Mouse (Mus musculus) MEL (cell line): ENCODE measurements around the gene Smim20. TPM values are rescaled to one million over a fixed set of nuclear protein-coding genes. Genes with fewer than 3 reads are reported as not detected.

Experiments
- DNase-seq: peaks from one replicate; pipeline ENCODE4 v3.0.0; 2011; ENCODE audit warnings: low read depth, low spot score
- H3K27ac ChIP-seq: 2 replicates; pipeline ENCODE4 v1.5.1; 2012; ENCODE audit warnings: low read depth, mild to moderate bottlenecking, control low read depth, low read length, moderate library complexity; ENCODE audit not compliant: control insufficient read depth
- H3K27me3 ChIP-seq, 2 experiments: fragments of 150-350 bp in 1 of 2; sonication (generic) in 1 of 2; 2 replicates each; pipeline ENCODE4 v1.6.1; 2012; ENCODE audit warnings: low read length in 2 of 2, mild to moderate bottlenecking in 2 of 2, improper control_type of control experiment in 1 of 2, moderate library complexity in 1 of 2; ENCODE audit not compliant: insufficient read depth in 2 of 2, control insufficient read depth in 1 of 2
- H3K36me3 ChIP-seq, 2 experiments: 2 replicates each; pipeline ENCODE4 v1.6.1; 2012 to 2014; ENCODE audit warnings: low read length in 2 of 2, improper control_type of control experiment in 1 of 2, inconsistent platforms in 1 of 2, mild to moderate bottlenecking in 1 of 2; ENCODE audit not compliant: insufficient read depth in 2 of 2, control insufficient read depth in 1 of 2
- H3K4me1 ChIP-seq, 2 experiments: fragments of 150-350 bp in 1 of 2; sonication (generic) in 1 of 2; 2 replicates each; pipeline ENCODE4 v1.6.1; 2012; ENCODE audit warnings: low read length in 2 of 2, improper control_type of control experiment in 1 of 2, mild to moderate bottlenecking in 1 of 2; ENCODE audit not compliant: insufficient read depth in 2 of 2, control insufficient read depth in 1 of 2
- H3K4me3 ChIP-seq, 2 experiments: fragments of 150-350 bp in 1 of 2; sonication (generic) in 1 of 2; 2 replicates each; pipeline ENCODE4 v1.5.1; 2012; ENCODE audit warnings: low read depth in 2 of 2, low read length in 2 of 2, mild to moderate bottlenecking in 2 of 2, moderate library complexity in 2 of 2, control low read depth in 1 of 2, improper control_type of control experiment in 1 of 2; ENCODE audit not compliant: control insufficient read depth in 1 of 2, insufficient read depth in 1 of 2
- H3K79me2 ChIP-seq: 2 replicates; pipeline ENCODE4 v1.6.1; 2012; ENCODE audit warnings: mild to moderate bottlenecking, low read length, moderate library complexity; ENCODE audit not compliant: control insufficient read depth, poor library complexity, insufficient read depth
- H3K9ac ChIP-seq: 2 replicates; pipeline ENCODE4 v1.6.1; 2012; ENCODE audit warnings: low read depth, mild to moderate bottlenecking, control low read depth, low read length, moderate library complexity; ENCODE audit not compliant: control insufficient read depth, poor library complexity, severe bottlenecking
- H3K9me3 ChIP-seq: fragments of 150-350 bp; sonication (generic); replicated peaks from 2 replicates; pipeline ENCODE4 v1.6.1; 2012; ENCODE audit warnings: mild to moderate bottlenecking, low read length, improper control_type of control experiment, moderate library complexity; ENCODE audit not compliant: insufficient read depth
- CHD1 ChIP-seq: IDR thresholded peaks from 2 replicates; pipeline ENCODE4 v1.6.1; 2012; ENCODE audit warnings: low read depth, mild to moderate bottlenecking, inconsistent platforms, low read length, improper control_type of control experiment
- CHD2 ChIP-seq: IDR thresholded peaks from 2 replicates; pipeline ENCODE4 v1.6.1; 2011; ENCODE audit warnings: low read length, improper control_type of control experiment
- CTCF ChIP-seq, 3 experiments: IDR thresholded peaks in 2 of 3; conservative IDR thresholded peaks in 1 of 3; 2 replicates each; pipeline ENCODE4 v1.5.1; 2011 to 2012; ENCODE audit warnings: low read length in 3 of 3, low read depth in 2 of 3, mild to moderate bottlenecking in 2 of 3, improper control_type of control experiment in 1 of 3, inconsistent platforms in 1 of 3, mixed read lengths in 1 of 3, moderate library complexity in 1 of 3; ENCODE audit not compliant: control insufficient read depth in 1 of 3, insufficient read depth in 1 of 3, poor library complexity in 1 of 3, severe bottlenecking in 1 of 3
- EP300 ChIP-seq, 2 experiments: IDR thresholded peaks; 2 replicates each; pipeline ENCODE4 v1.6.1; 2011; ENCODE audit warnings: improper control_type of control experiment in 2 of 2, low read length in 2 of 2, low read depth in 1 of 2, mild to moderate bottlenecking in 1 of 2
- ETS1 ChIP-seq: IDR thresholded peaks from 2 replicates; pipeline ENCODE4 v1.6.1; 2012; ENCODE audit warnings: low read depth, mild to moderate bottlenecking, inconsistent platforms, low read length, improper control_type of control experiment, moderate library complexity
- GABPA ChIP-seq: IDR thresholded peaks from 2 replicates; pipeline ENCODE4 v1.6.1; 2012; ENCODE audit warnings: low read depth, mild to moderate bottlenecking, inconsistent platforms, low read length, improper control_type of control experiment, moderate library complexity
- GATA1 ChIP-seq: IDR thresholded peaks from 2 replicates; pipeline ENCODE4 v1.6.1; 2011; ENCODE audit warnings: low read depth, low read length, improper control_type of control experiment
- HCFC1 ChIP-seq: IDR thresholded peaks from 2 replicates; pipeline ENCODE4 v1.6.1; 2012; ENCODE audit warnings: low read depth, mild to moderate bottlenecking, inconsistent platforms, low read length, improper control_type of control experiment, moderate library complexity
- JUND ChIP-seq: IDR thresholded peaks from 2 replicates; pipeline ENCODE4 v1.6.1; 2011; ENCODE audit warnings: low read depth, mild to moderate bottlenecking, improper control_type of control experiment, low read length
- MAFK ChIP-seq: IDR thresholded peaks from 2 replicates; pipeline ENCODE4 v1.6.1; 2011; ENCODE audit warnings: low read depth, mild to moderate bottlenecking, low read length, improper control_type of control experiment, borderline replicate concordance
- MEF2A ChIP-seq: IDR thresholded peaks from 2 replicates; pipeline ENCODE4 v1.6.1; 2014; ENCODE audit warnings: low read depth, mild to moderate bottlenecking, inconsistent platforms, low read length, improper control_type of control experiment; ENCODE audit not compliant: poor library complexity, insufficient replicate concordance, severe bottlenecking; ENCODE audit errors: extremely low read depth
- MYB ChIP-seq: IDR thresholded peaks from 2 replicates; pipeline ENCODE4 v1.6.1; 2011; ENCODE audit warnings: mild to moderate bottlenecking, low read depth, low read length, improper control_type of control experiment
- NRF1 ChIP-seq: IDR thresholded peaks from 2 replicates; pipeline ENCODE4 v1.6.1; 2014; ENCODE audit warnings: low read depth, mild to moderate bottlenecking, inconsistent platforms, low read length, improper control_type of control experiment, moderate library complexity; ENCODE audit not compliant: poor library complexity, insufficient read depth, severe bottlenecking
- RAD21 ChIP-seq: IDR thresholded peaks from 2 replicates; pipeline ENCODE4 v1.6.1; 2011; ENCODE audit warnings: mild to moderate bottlenecking, low read depth, low read length, improper control_type of control experiment
- SMC3 ChIP-seq: IDR thresholded peaks from 2 replicates; pipeline ENCODE4 v1.6.1; 2011; ENCODE audit warnings: low read depth, low read length, improper control_type of control experiment
- TBP ChIP-seq: IDR thresholded peaks from 2 replicates; pipeline ENCODE4 v1.8.0; 2011; ENCODE audit warnings: low read depth, low read length, improper control_type of control experiment
- UBTF ChIP-seq: IDR thresholded peaks from 2 replicates; pipeline ENCODE4 v1.6.1; 2012; ENCODE audit warnings: low read depth, mild to moderate bottlenecking, inconsistent platforms, low read length, improper control_type of control experiment, moderate library complexity, borderline replicate concordance; ENCODE audit not compliant: insufficient read depth
- ZMIZ1 ChIP-seq: IDR thresholded peaks from 2 replicates; pipeline ENCODE4 v1.6.1; 2012; ENCODE audit warnings: low read depth, mild to moderate bottlenecking, inconsistent platforms, low read length, improper control_type of control experiment, moderate library complexity
- ZNF384 ChIP-seq: IDR thresholded peaks from 2 replicates; pipeline ENCODE4 v1.6.1; 2012; ENCODE audit warnings: low read depth, mild to moderate bottlenecking, inconsistent platforms, low read length, improper control_type of control experiment
- polyA plus RNA-seq, 2 experiments: library from polyadenylated mRNA; stranded (reverse) in 1 of 2; unstranded in 1 of 2; fragments of >175 nt in 1 of 2; fragments of >200 nt in 1 of 2; gene quantifications; 2 replicates each; pipeline versions ENCODE4 v1.2.1 to v1.2.4; 2012; ENCODE audit warnings: low replicate concordance in 2 of 2, low read depth in 1 of 2; ENCODE audit not compliant: insufficient read length in 2 of 2, insufficient read depth in 1 of 2, missing spikeins in 1 of 2
- total RNA-seq: library from RNA; depleted of rRNA; stranded (reverse); fragments of 300-350 nt; gene quantifications from 2 replicates; pipeline ENCODE4 v1.2.3, GENCODE M21; 2012

The Smim20 gene
- total and polyA plus RNA-seq, 3 experiments: 54.5 to 57.7 TPM; not detected in 1

- H3K27me3 ChIP-seq: no peaks in the 10 kb centered on the region
- H3K4me1 ChIP-seq: peaks cover 3% of the 10 kb centered on the region in 2 experiments; a peak in 2 of 4 replicates
- H3K9me3 ChIP-seq: no peaks in the 10 kb centered on the region
- H3K4me3 ChIP-seq: no peak overlapping the region
- no peak for DNase-seq
- H3K27ac ChIP-seq: no peak overlapping the region
- H3K79me2 ChIP-seq: no peaks in the 10 kb centered on the region
- TF ChIP-seq GABPA (no peak), SMC3 (no peak)
- TF ChIP-seq, all 39 proteins: peak for 0
- Histone ChIP-seq H3K36me3 (no peaks in the 10 kb centered on the region), H3K9ac (no peak overlapping the region)
These were observed 15.6 kb downstream of the Smim20 start for GRCm38 (mm10) chr5:53282487-53282886.

- no peaks in the 10 kb centered on the region for H3K9me3 ChIP-seq
- H3K9ac ChIP-seq: no peak overlapping the region
- no peaks in the 10 kb centered on the region; a peak in 1 of 4 replicates for H3K27me3 ChIP-seq
- no peak for DNase-seq
- H3K27ac ChIP-seq: no peak overlapping the region
- H3K79me2 ChIP-seq: no peaks in the 10 kb centered on the region
- H3K4me1 ChIP-seq: peaks cover 3% of the 10 kb centered on the region in 2 experiments; a peak in 2 of 4 replicates
- TF ChIP-seq EP300 (IDR thresholded peaks at IDR 0.05; ENCODE audit: low read depth in 1 of 2, low read length in 2 of 2): no peak
- TF ChIP-seq CTCF (IDR thresholded peaks at IDR 0.05 in 2 of 3, conservative IDR thresholded peaks at IDR 0.05 in 1 of 3; ENCODE audit: control insufficient read depth in 1 of 3, insufficient read depth in 1 of 3, low read depth in 2 of 3, low read length in 3 of 3, poor library complexity in 1 of 3, severe bottlenecking in 1 of 3): no peak
- no peak for TF ChIP-seq MAFK
- TF ChIP-seq TBP: no peak
- no peak for TF ChIP-seq ETS1
- TF ChIP-seq MEF2A: no peak
- TF ChIP-seq NRF1: no peak
- no peak for TF ChIP-seq UBTF
- no peak for TF ChIP-seq HCFC1
- no peak for TF ChIP-seq ZNF384
- no peak for TF ChIP-seq CHD1
- H3K4me3 ChIP-seq: no peak overlapping the region
- H3K36me3 ChIP-seq: no peaks in the 10 kb centered on the region
These were observed 19.5 kb downstream of the Smim20 start for GRCm38 (mm10) chr5:53286406-53286805.

GRCm38 (mm10) chr5:53289438-53289837, 22.6 kb downstream of the Smim20 start:
- no peak overlapping the region for H3K27ac ChIP-seq
- no peak overlapping the region for H3K4me3 ChIP-seq
- no peaks in the 10 kb centered on the region for H3K9me3 ChIP-seq
- no peaks in the 10 kb centered on the region; a peak in 1 of 4 replicates for H3K27me3 ChIP-seq
- no peaks in the 10 kb centered on the region for H3K4me1 ChIP-seq
- no peaks in the 10 kb centered on the region for H3K36me3 ChIP-seq
- H3K79me2 ChIP-seq: no peaks in the 10 kb centered on the region
- TF ChIP-seq JUND (no peak), MYB (no peak), CHD1 (no peak), ZNF384 (no peak), GATA1 (no peak), RAD21 (no peak), ZMIZ1 (no peak), CHD2 (no peak)
- TF ChIP-seq, all 39 proteins: peak for 0
- DNase-seq: no peak
- H3K9ac ChIP-seq: no peak overlapping the region
